Mouse (Mus musculus): ENCODE measurements around the gene Rbm34. TPM values are rescaled to one million over a fixed set of nuclear protein-coding genes. Genes with fewer than 3 reads are reported as not detected.

Gene Rbm34
- polyA plus RNA-seq, 1 experiment from 2014 or later: 24.9 TPM

Other genes with a start within 250 kb of the Rbm34 start
- gene Tomm20, start 25.2 kb downstream of the Rbm34 start, polyA plus RNA-seq (2015; fragmentation: Nextera tagmentation; extraction: Ambion mirVana): 209 and 210 TPM in 2 replicates
- gene Pard3, start 92.8 kb upstream of the Rbm34 start, polyA plus RNA-seq (2015; fragmentation: Nextera tagmentation; extraction: Ambion mirVana): 20.1 and 22.5 TPM in 2 replicates

Data from hindbrain, embryonic 13.5 days (tissue).